Mouse (Mus musculus): ENCODE results near the gene Otoa. TPM values are rescaled to one million over a fixed set of nuclear protein-coding genes. Genes with fewer than 3 reads are reported as not detected.

Gene Otoa
- total RNA-seq (2017), result 0.12 and 2.5 TPM in 2 replicates

GRCm38 (mm10) chr7:121081350-121081749 is at the start of gene Otoa:
TSS of gene Otoa (plus strand) at chr7:121081650.
- ATAC-seq (ENCODE audit: extremely low read depth, insufficient number of reproducible peaks, low FRiP score, poor library complexity, severe bottlenecking), result no peak

- peak; percentile 97 for ATAC-seq (ENCODE audit: extremely low read depth, insufficient number of reproducible peaks, low FRiP score, poor library complexity, severe bottlenecking)
Measured at GRCm38 (mm10) chr7:121033856-121034652, 47.4 kb upstream of the Otoa start, which contains the start of gene Mettl9. TSS of gene Mettl9 (plus strand) at chr7:121034445.

- no peak for ATAC-seq (ENCODE audit: extremely low read depth, insufficient number of reproducible peaks, low FRiP score, poor library complexity, severe bottlenecking)
Measured at GRCm38 (mm10) chr7:121034701-121035141, 46.7 kb upstream of the Otoa start.

- ATAC-seq (ENCODE audit: extremely low read depth, insufficient number of reproducible peaks, low FRiP score, poor library complexity, severe bottlenecking), result no peak
Measured at GRCm38 (mm10) chr7:121035161-121035721, 46.2 kb upstream of the Otoa start.

- ATAC-seq (ENCODE audit: extremely low read depth, insufficient number of reproducible peaks, low FRiP score, poor library complexity, severe bottlenecking), result no peak
Measured at GRCm38 (mm10) chr7:121040595-121040994, 40.9 kb upstream of the Otoa start.

GRCm38 (mm10) chr7:121041989-121042388 is 39.5 kb upstream of the Otoa start:
- ATAC-seq (ENCODE audit: extremely low read depth, insufficient number of reproducible peaks, low FRiP score, poor library complexity, severe bottlenecking), result no peak

- ATAC-seq (ENCODE audit: extremely low read depth, insufficient number of reproducible peaks, low FRiP score, poor library complexity, severe bottlenecking), result no peak
Measured at GRCm38 (mm10) chr7:121043004-121043403, 38.4 kb upstream of the Otoa start.

- no peak for ATAC-seq (ENCODE audit: extremely low read depth, insufficient number of reproducible peaks, low FRiP score, poor library complexity, severe bottlenecking)
Measured at GRCm38 (mm10) chr7:121043510-121043909, 37.9 kb upstream of the Otoa start.

GRCm38 (mm10) chr7:121044251-121044650 is 37.2 kb upstream of the Otoa start:
- no peak for ATAC-seq (ENCODE audit: extremely low read depth, insufficient number of reproducible peaks, low FRiP score, poor library complexity, severe bottlenecking)

GRCm38 (mm10) chr7:121045671-121046453 is 35.6 kb upstream of the Otoa start:
- ATAC-seq (ENCODE audit: extremely low read depth, insufficient number of reproducible peaks, low FRiP score, poor library complexity, severe bottlenecking), result no peak

GRCm38 (mm10) chr7:121047624-121048023 is 33.8 kb upstream of the Otoa start:
- ATAC-seq (ENCODE audit: extremely low read depth, insufficient number of reproducible peaks, low FRiP score, poor library complexity, severe bottlenecking), result no peak

GRCm38 (mm10) chr7:121053071-121053470 is 28.4 kb upstream of the Otoa start:
- no peak for ATAC-seq (ENCODE audit: extremely low read depth, insufficient number of reproducible peaks, low FRiP score, poor library complexity, severe bottlenecking)

GRCm38 (mm10) chr7:121059477-121060218 is 21.8 kb upstream of the Otoa start:
- ATAC-seq (ENCODE audit: extremely low read depth, insufficient number of reproducible peaks, low FRiP score, poor library complexity, severe bottlenecking), result no peak

- ATAC-seq (ENCODE audit: extremely low read depth, insufficient number of reproducible peaks, low FRiP score, poor library complexity, severe bottlenecking), result 0 out of 2 replicates have a peak, but pooled peaks have one; percentile 19
Measured at GRCm38 (mm10) chr7:121064309-121064708, 17.1 kb upstream of the Otoa start.

- ATAC-seq (ENCODE audit: extremely low read depth, insufficient number of reproducible peaks, low FRiP score, poor library complexity, severe bottlenecking), result no peak
Measured at GRCm38 (mm10) chr7:121071276-121071675, 10.2 kb upstream of the Otoa start.

GRCm38 (mm10) chr7:121072506-121072905 is 8.9 kb upstream of the Otoa start:
- ATAC-seq (ENCODE audit: extremely low read depth, insufficient number of reproducible peaks, low FRiP score, poor library complexity, severe bottlenecking), result no peak

- peak; percentile 72 for ATAC-seq (ENCODE audit: extremely low read depth, insufficient number of reproducible peaks, low FRiP score, poor library complexity, severe bottlenecking)
Measured at GRCm38 (mm10) chr7:121074281-121074680, 7.2 kb upstream of the Otoa start, which contains the start of gene Igsf6. TSS of gene Igsf6 (minus strand) at chr7:121074572.

- no peak for ATAC-seq (ENCODE audit: extremely low read depth, insufficient number of reproducible peaks, low FRiP score, poor library complexity, severe bottlenecking)
Measured at GRCm38 (mm10) chr7:121074801-121075400, 6.5 kb upstream of the Otoa start.
